Mouse (Mus musculus) heart, adult 11 months (tissue): ENCODE data around the gene Olfr653.

Source experiments
- DNase-seq: peaks from one replicate; pipeline ENCODE4 v3.0.0; 2022

The Olfr653 gene

GRCm38 (mm10) chr7:104577014-104577413, at the start of gene Olfr653:
Gene Olfr653, plus strand, starts transcription at chr7:104577314.
- no peak for DNase-seq

- DNase-seq, result no peak
Measured at GRCm38 (mm10) chr7:104549833-104550232, 27.3 kb upstream of the Olfr653 start, which contains the start of gene Olfr651. Gene Olfr651, plus strand, starts transcription at chr7:104550133.

GRCm38 (mm10) chr7:104552700-104553099, 24.4 kb upstream of the Olfr653 start:
- DNase-seq, result no peak

- no peak for DNase-seq
Measured at GRCm38 (mm10) chr7:104560601-104561000, 16.5 kb upstream of the Olfr653 start, which contains the start of gene Olfr652. Gene Olfr652, plus strand, starts transcription at chr7:104560901.

- no peak for DNase-seq
Measured at GRCm38 (mm10) chr7:104580846-104581245, 3.7 kb downstream of the Olfr653 start.

GRCm38 (mm10) chr7:104581429-104581828, 4.3 kb downstream of the Olfr653 start:
- DNase-seq, result no peak

GRCm38 (mm10) chr7:104586725-104587124, 9.6 kb downstream of the Olfr653 start, which contains the start of gene Olfr654:
Gene Olfr654, plus strand, starts transcription at chr7:104587025.
- no peak for DNase-seq

- DNase-seq, result no peak
Measured at GRCm38 (mm10) chr7:104588274-104588673, 11.2 kb downstream of the Olfr653 start.

GRCm38 (mm10) chr7:104601679-104602078, 24.6 kb downstream of the Olfr653 start, which contains the start of gene Olfr655:
Gene Olfr655, minus strand, starts transcription at chr7:104601779.
- DNase-seq, result no peak

GRCm38 (mm10) chr7:104603173-104603572, 26.1 kb downstream of the Olfr653 start:
- no peak for DNase-seq

GRCm38 (mm10) chr7:104604727-104605126, 27.6 kb downstream of the Olfr653 start:
- DNase-seq, result no peak

GRCm38 (mm10) chr7:104613655-104614054, 36.5 kb downstream of the Olfr653 start, which contains the start of gene Olfr656:
Gene Olfr656, plus strand, starts transcription at chr7:104613955.
- no peak for DNase-seq

GRCm38 (mm10) chr7:104624494-104624893, 47.4 kb downstream of the Olfr653 start, which contains the start of gene Olfr657:
Gene Olfr657, plus strand, starts transcription at chr7:104624794.
- no peak for DNase-seq
